Mouse (Mus musculus) forebrain, embryonic 14.5 days (tissue): ENCODE measurements around the gene Cryba4. TPM values are rescaled to one million over a fixed set of nuclear protein-coding genes. Genes with fewer than 3 reads are reported as not detected.

Experiments
- ATAC-seq: fragments of 200-750 bp; cut with Nextera tagmentation; 2 replicates; pipeline ENCODE4 v1.8.0; 2017; ENCODE audit warnings: mild to moderate bottlenecking, moderate library complexity
- DNase-seq: peaks from one replicate; pipeline ENCODE4 v3.0.0-alpha.2; 2015; ENCODE audit warnings: low spot score
- H3K27ac ChIP-seq: fragments of 300-500 bp; sonication (generic); 2 replicates; pipeline ENCODE4 v1.5.1; 2014; ENCODE audit warnings: low read depth, mild to moderate bottlenecking, control low read depth, low read length, moderate library complexity
- H3K27me3 ChIP-seq: fragments of 300-500 bp; sonication (generic); replicated peaks from 2 replicates; pipeline ENCODE4 v1.6.1; 2014; ENCODE audit warnings: low read length, control low read depth, mixed read lengths; ENCODE audit not compliant: control insufficient read depth, insufficient read depth
- H3K36me3 ChIP-seq: fragments of 300-500 bp; sonication (generic); 2 replicates; pipeline ENCODE4 v1.6.1; 2014; ENCODE audit warnings: low read length, control low read depth; ENCODE audit not compliant: control insufficient read depth, insufficient read depth
- H3K4me1 ChIP-seq: fragments of 300-500 bp; sonication (generic); 2 replicates; pipeline ENCODE4 v1.6.1; 2014; ENCODE audit warnings: antibody characterized with exemption, low read length, control low read depth; ENCODE audit not compliant: control insufficient read depth, insufficient read depth
- H3K4me2 ChIP-seq: fragments of 300-500 bp; sonication (generic); 2 replicates; pipeline ENCODE4 v1.6.1; 2014; ENCODE audit warnings: mild to moderate bottlenecking, control low read depth, low read length
- H3K4me3 ChIP-seq: fragments of 300-500 bp; sonication (generic); 2 replicates; pipeline ENCODE4 v1.5.1; 2014; ENCODE audit warnings: low read depth, low read length, control low read depth
- H3K9ac ChIP-seq: fragments of 300-500 bp; sonication (generic); 2 replicates; pipeline ENCODE4 v1.6.1; 2014; ENCODE audit warnings: mild to moderate bottlenecking, low read length, control low read depth, moderate library complexity
- H3K9me3 ChIP-seq: fragments of 300-500 bp; sonication (generic); replicated peaks from 2 replicates; pipeline ENCODE4 v1.6.1; 2016; ENCODE audit warnings: low read length, control low read depth, mixed read lengths; ENCODE audit not compliant: control insufficient read depth
- WGBS: fragments of 180-500 bp; shearing (Covaris S2); extraction: QIAGEN DNeasy Blood & Tissue Kit; methylation state at CpG from one replicate; pipeline ENCODE4 v1.1.7; 2014; 5-methylcytosine and 5-hydroxymethylcytosine counted together
- polyA plus RNA-seq: library from polyadenylated mRNA; unstranded; fragments of >200 nt; fragmentation: Nextera tagmentation; extraction: Ambion mirVana; gene quantifications from 2 replicates; pipeline ENCODE4 v1.2.1, GENCODE M21; 2014

Gene Cryba4
- polyA plus RNA-seq, 1 experiment from 2014 or later, result 2.2 TPM

DNA sequence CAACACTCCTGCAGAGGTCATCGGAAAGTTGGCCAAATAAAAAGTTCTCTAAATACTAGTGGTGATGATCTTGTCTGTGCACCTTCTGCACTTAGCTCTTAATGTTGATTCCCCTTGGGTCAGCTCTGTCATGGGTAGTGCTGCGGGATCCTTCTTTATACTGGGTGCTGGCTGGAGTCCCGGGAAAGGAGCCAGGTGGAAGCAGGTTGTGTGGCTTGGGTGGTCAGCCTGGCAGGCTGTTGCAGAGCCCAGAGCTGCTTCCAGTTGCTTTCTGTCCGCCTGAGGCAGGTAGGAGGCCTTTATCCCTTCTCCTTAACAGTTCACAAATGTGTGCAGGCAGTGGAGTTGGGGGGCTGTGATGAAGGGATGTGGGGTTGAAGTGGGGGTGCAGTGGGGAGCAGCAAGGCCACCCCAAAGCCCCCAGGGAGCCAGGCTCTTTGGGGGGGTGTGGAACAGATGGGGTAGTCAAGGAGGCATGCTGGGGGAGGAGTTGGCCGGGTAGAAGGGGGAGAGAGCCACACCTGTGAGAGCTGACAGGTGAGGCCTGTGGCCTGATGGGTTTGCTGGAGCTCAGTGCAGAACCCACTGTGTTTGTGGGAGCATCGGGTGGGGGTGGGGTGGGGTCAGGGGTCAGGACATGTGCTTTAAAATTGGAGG is 29.9 kb upstream of the Cryba4 start:
- 81% methylated on average over 6 of the region's 6 CpGs for WGBS
- peaks cover 7% of the 10 kb centered on the region for H3K4me1 ChIP-seq

DNA sequence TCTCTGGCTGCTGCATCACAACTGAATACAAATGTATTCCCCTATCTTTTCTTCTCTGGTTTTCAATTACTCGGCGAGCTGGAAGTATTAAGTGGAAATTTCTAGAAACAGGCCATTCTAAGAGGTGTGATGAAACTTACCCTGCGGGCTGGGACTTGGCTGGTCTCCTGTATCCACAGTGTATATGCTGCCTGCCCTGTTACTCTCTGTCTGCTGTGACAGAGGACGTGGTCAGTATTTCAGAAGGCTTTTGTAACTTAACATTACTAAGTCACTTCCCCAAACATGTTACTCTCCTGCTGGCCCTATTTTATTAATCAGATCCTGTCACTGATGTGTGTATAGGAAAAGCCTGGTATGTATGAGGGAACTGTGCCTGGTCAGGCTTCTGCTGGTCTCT is 29.4 kb upstream of the Cryba4 start:
- no peak overlapping the region for H3K27ac ChIP-seq

More for the DNA sequence above, 29.9 kb upstream of the Cryba4 start:
- no peak overlapping the region for H3K27ac ChIP-seq
- H3K4me2 ChIP-seq, result no peak overlapping the region
- no peaks in the 10 kb centered on the region for H3K36me3 ChIP-seq
- no peaks in the 10 kb centered on the region for H3K9me3 ChIP-seq
- no peak overlapping the region for H3K4me3 ChIP-seq
- ATAC-seq, result no peak
- H3K9ac ChIP-seq, result no peak overlapping the region
- H3K27me3 ChIP-seq, result no peaks in the 10 kb centered on the region
- no peak for DNase-seq

DNA sequence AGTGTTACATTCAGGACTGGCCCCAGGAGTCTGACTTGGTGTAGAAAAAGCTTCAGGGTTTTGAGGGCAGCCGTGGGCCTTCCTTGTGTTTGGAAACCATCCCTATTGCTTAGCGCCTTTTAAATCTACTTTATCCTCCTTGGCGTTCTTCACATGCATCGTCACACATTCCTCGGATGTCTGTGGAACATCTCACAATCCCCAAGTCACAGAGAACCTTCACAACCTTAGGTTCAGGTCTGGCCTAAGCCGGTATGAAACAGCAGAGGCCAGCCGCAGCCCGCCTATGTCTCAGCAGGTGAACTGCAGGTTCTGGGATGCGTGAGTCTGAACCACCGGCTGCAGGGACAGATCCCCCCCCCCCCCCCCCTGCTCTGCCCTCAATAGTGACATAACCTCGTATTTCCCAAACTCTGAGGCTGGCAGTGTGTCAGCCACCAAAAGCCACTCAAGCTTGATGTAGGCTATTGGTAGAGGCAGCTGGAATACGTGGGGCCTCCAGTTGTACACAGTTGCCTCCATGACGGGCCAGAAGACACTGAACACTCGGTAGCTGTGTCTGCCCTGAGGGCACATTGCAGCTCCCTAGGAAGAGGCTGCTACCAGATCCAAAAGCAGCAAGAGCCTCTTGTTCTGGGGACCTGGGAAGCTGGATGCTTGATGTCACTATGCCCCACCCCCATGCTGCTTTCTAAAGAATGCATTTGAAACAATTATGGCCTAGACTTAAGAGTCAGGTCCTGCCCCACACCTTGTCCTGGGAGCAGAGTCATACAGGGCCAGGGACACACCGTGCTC is 28.7 kb upstream of the Cryba4 start:
- H3K9ac ChIP-seq, result no peak overlapping the region
- ATAC-seq (no peak), DNase-seq (no peak)
- H3K27ac ChIP-seq, result no peak overlapping the region
- peaks cover 10% of the 10 kb centered on the region for H3K4me1 ChIP-seq
- no peaks in the 10 kb centered on the region for H3K36me3 ChIP-seq
- H3K9me3 ChIP-seq, result no peaks in the 10 kb centered on the region
- no peaks in the 10 kb centered on the region for H3K27me3 ChIP-seq
- H3K4me2 ChIP-seq, result no peak overlapping the region
- no peak overlapping the region for H3K4me3 ChIP-seq
- 48% methylated on average over 15 of the region's 15 CpGs for WGBS

More for the DNA sequence above, 29.4 kb upstream of the Cryba4 start:
- no peak overlapping the region for H3K4me2 ChIP-seq
- no peaks in the 10 kb centered on the region for H3K36me3 ChIP-seq
- H3K4me3 ChIP-seq, result no peak overlapping the region
- H3K9ac ChIP-seq, result no peak overlapping the region
- ATAC-seq (no peak), DNase-seq (no peak)
- H3K9me3 ChIP-seq, result no peaks in the 10 kb centered on the region
- no peaks in the 10 kb centered on the region for H3K27me3 ChIP-seq
- peaks cover 10% of the 10 kb centered on the region for H3K4me1 ChIP-seq
- 84% methylated on average over 4 of the region's 4 CpGs for WGBS

DNA sequence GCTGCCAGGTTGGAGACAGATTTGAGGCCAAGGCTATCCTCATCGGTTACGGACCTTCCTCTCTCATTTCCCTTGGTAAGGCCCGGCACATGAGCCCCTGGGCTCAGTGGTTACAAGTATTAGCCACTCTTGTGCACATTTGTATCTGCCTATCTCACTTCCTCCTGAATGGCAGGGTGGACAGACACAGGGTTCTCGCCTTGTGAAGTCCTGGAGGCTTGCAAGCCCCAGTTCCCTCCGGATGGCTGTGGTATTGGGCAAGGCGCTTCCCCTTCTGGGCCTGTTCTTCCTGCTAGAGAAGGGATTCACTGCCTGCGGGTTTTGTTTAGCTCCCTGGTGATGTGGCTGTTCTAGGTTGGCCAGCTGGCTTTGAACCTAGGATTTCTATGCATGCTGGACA is 27.8 kb upstream of the Cryba4 start:
- H3K27me3 ChIP-seq, result no peaks in the 10 kb centered on the region
- no peaks in the 10 kb centered on the region for H3K9me3 ChIP-seq
- H3K9ac ChIP-seq, result no peak overlapping the region
- no peak for ATAC-seq
- no peaks in the 10 kb centered on the region for H3K36me3 ChIP-seq
- 86% methylated on average over 7 of the region's 7 CpGs for WGBS
- DNase-seq, result no peak
- no peak overlapping the region for H3K27ac ChIP-seq
- no peak overlapping the region for H3K4me3 ChIP-seq
- no peak overlapping the region for H3K4me2 ChIP-seq
- peaks cover 10% of the 10 kb centered on the region for H3K4me1 ChIP-seq

DNA sequence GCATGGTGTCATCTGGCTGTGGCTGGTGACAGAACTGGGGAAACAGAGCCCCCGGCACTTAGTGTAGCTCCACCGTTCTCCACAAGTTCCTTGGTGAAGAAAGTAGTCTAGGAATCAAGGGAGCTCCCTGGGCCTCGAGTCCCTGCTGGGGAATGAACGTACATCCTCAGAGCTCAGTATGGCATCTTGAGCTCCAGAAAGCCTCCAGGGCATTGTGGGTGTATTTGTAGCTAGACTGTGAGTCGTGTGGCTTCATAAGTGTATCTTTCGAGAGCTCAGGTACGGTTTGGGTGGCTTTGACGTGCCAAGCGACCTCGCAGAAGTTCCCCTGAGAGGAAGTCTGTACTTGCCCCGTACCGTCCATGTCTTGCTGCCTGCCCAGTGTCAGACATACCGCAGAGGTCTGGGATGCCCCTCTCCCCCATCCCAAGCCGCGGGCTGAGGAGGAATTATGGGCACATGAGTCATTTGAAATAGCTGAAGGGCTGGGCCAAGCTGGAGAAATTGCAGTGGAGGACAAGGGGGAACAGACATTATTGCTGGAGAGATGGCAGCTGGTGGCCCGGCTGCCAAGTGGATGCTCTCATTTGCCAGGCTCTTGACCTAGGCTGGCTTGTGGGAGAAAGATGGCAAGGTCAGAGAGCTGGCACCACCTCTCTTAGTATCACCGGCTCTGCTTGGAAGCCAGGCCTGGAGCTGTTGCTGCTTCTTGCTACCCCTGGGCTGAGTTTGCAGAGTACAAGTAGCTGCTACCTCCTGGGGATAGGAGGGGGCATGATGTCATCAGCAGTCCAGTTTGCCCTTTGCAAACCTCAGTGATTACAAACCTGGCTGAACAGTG is 27.1 kb upstream of the Cryba4 start:
- Histone ChIP-seq H3K27me3 (no peaks in the 10 kb centered on the region), H3K27ac (no peak overlapping the region), H3K4me2 (no peak overlapping the region), H3K36me3 (no peaks in the 10 kb centered on the region), H3K4me1 (peaks cover 10% of the 10 kb centered on the region), H3K9me3 (no peaks in the 10 kb centered on the region), H3K4me3 (no peak overlapping the region), H3K9ac (no peak overlapping the region)
- ATAC-seq, result no peak
- WGBS, result 91% methylated on average over 17 of the region's 17 CpGs
- no peak for DNase-seq

DNA sequence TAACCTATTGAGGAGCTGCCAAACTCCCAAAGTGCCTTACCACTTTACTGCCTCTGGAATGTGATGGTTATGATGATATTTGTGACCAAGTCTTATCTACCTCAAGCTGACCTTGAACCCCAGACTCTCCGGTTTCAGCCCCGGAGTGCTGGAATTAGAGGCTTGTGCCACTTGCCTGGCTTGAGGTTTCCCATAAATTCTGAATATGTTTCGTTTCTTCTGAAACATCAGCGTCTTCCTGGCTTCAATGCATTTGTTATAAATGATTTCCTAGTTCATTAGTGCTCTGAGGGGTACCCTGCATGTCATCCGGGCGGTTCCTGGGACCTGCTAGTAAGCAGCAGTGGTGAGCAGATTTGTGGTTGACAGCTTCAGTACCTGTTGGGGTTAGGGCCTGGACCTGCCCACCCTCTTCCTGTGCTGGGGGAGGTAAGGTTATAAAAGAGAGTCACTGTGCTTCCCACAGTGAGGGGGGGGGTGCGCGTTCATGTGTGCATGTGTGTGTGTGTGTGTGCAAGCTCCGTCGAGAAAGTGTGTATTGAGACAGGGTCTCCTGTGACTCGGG is 25.7 kb upstream of the Cryba4 start:
- no peak overlapping the region for H3K27ac ChIP-seq
- no peak overlapping the region for H3K4me3 ChIP-seq
- H3K4me2 ChIP-seq, result peak overlapping the region; percentile 89

DNA sequence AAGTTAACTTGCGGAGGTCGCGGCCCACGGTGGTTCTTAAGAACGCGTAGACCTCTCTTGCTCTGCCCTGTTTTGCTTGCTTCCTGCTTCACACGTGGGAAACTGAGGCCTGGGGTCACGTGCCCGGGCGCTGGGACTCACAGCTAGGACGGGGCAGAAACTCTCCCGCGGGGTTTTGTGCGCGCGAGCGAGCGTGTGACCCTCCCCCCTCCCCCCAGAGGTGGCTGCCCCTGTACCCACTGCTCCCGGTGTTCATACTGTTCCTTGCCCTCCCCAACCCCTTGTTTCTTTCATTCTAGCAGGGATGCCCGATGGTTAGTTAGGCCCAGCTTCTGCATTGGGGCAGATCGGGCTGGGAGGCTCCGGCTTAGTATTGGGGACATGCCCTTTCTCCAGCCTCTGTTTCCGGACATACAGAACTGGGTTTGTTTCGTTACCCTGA is 24.6 kb upstream of the Cryba4 start:
- Histone ChIP-seq H3K27ac (no peak overlapping the region), H3K9me3 (no peaks in the 10 kb centered on the region), H3K4me3 (peak overlapping the region; percentile 66), H3K4me1 (peaks cover 10% of the 10 kb centered on the region), H3K4me2 (peak overlapping the region; percentile 89), H3K9ac (peak overlapping the region; percentile 75), H3K27me3 (no peaks in the 10 kb centered on the region), H3K36me3 (no peaks in the 10 kb centered on the region)
- WGBS, result 1% methylated on average over 24 of the region's 24 CpGs
- ATAC-seq (no peak; the same call in 1 of the 2 replicates), DNase-seq (no peak)

More for the DNA sequence above, 25.7 kb upstream of the Cryba4 start:
- Histone ChIP-seq H3K36me3 (no peaks in the 10 kb centered on the region), H3K9me3 (no peaks in the 10 kb centered on the region), H3K27me3 (no peaks in the 10 kb centered on the region), H3K4me1 (peaks cover 10% of the 10 kb centered on the region), H3K9ac (no peak overlapping the region)
- 90% methylated on average over 11 of the region's 11 CpGs for WGBS
- DNase-seq (no peak), ATAC-seq (no peak)

DNA sequence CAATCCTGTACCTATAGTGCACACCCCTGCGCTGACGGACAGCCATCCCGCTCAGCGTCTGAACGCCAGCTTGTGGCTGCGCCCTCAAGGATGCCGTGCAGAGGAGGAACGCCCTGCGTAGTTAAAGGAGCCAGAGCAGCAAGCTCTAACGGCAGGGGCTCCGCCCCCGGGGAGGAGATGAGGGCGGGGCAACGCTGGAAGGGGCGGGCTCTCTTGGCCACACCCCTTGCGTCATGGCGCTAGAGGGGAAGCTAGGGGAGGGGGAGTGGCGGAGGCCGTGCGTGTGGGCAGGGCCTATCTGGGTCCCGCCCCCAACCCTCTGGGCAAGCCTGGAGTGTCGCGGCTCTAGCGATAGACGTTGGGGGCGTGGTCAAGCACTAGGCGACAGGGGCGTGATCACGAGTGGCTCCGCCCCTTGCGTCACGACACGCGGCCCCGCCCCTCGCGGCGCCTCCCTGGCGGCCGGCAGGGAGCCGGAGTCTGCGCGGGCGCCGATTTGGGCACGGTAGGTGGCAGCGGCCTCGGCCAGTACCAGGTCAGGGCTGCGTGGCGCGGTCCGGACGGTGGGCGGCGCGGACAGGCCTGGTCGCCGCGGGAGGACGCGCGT is 24.1 kb upstream of the Cryba4 start, which contains the start of gene Tpst2:
Gene Tpst2 (plus strand): TSS at position 425 of the 607 bp plus-strand sequence.
- peaks cover 10% of the 10 kb centered on the region for H3K4me1 ChIP-seq
- ATAC-seq, result peak; percentile 95
- WGBS, result under 1% methylated on average over 50 of the region's 62 CpGs

More for the DNA sequence above, 24.1 kb upstream of the Cryba4 start, which contains the start of gene Tpst2:
- DNase-seq, result peak; percentile 99
- Histone ChIP-seq H3K36me3 (no peaks in the 10 kb centered on the region), H3K9ac (peak within 1 kb of the TSS; percentile 75), H3K27ac (peak within 1 kb of the TSS; percentile 75; the same call in 1 of the 2 replicates), H3K4me2 (peak within 1 kb of the TSS; percentile 89), H3K9me3 (no peaks in the 10 kb centered on the region), H3K4me3 (peak within 1 kb of the TSS; percentile 66), H3K27me3 (no peaks in the 10 kb centered on the region)
